Mouse (Mus musculus) spleen, adult 12 weeks (tissue): ENCODE measurements at regions not wholly inside any gene's neighbourhood (a gene's known extent, or its start where the extent isn't known, plus 50 kb on each side); places are given as distances from the start of the nearest gene placed in this dataset.

Source experiments
- DNase-seq: peaks from one replicate; pipeline ENCODE4 v3.0.0; 2022; ENCODE audit warnings: low spot score

DNA sequence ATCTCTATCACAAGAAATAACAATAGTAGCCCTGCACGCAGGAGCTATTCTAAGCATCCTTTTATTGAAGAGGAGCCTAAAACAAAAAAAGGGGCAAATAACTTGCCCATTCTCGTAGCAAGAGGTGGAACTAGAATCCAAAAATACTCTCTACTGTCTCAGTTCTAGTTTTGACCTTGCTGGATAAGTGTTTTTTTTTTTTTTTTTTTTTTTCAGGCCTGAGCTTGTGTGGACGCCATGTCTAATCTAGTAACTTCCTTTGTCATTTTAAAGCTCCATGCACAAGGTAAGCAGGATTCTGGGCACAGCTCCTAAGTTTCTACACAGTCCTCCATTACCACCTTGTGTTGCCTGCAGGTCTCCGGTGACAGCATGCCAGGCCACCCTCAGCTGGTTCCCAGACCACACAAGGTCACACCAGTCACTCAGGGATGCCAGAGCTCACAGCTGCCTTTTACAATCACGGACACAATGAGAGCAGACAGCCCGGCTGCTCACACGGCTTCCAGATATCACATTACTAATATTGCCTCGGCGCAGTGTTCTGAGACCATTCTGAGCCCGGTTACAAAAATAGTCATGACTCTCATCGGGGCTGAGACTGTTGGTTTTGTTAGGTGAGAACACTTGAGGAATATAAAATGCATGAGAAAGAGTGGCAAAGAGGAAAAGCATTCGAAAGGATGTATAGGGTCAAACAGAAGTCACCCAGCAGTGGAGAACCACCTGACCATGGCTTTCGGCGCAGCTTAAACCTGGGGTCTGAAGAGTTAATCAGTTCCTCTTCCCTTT, 124.7 kb upstream of the Tank start:
- no peak for DNase-seq

GRCm38 (mm10) chr2:61452581-61452980, 125.8 kb upstream of the Tank start:
- no peak for DNase-seq

DNA sequence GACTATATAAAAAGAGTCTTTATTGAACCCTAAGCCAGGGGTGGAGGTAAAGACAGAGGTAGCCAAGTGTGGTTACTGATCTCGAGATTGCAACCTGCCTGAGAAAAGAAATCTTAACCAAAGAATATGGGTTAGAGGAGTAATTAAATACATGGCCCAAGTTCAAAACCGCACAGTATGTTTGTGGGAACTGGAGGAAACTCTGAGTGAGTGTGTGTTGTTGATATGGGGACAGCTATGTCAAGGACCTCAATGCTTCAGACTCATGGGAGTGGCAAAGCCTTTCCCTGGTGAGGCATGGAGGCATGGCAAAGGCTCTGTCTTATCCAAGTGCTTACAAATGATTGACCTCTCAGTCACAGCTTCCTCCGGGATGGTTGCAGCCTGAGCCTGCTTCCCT, 127.7 kb upstream of the Tank start:
- no peak for DNase-seq

- DNase-seq = no peak
These were observed 141.8 kb upstream of the Tank start for GRCm38 (mm10) chr2:61436591-61436990.

- no peak for DNase-seq
These were observed 170.5 kb upstream of the Tank start for GRCm38 (mm10) chr2:61407881-61408280.

- no peak for DNase-seq
These were observed 172.2 kb upstream of the Tank start for GRCm38 (mm10) chr2:61406104-61406751.

DNA sequence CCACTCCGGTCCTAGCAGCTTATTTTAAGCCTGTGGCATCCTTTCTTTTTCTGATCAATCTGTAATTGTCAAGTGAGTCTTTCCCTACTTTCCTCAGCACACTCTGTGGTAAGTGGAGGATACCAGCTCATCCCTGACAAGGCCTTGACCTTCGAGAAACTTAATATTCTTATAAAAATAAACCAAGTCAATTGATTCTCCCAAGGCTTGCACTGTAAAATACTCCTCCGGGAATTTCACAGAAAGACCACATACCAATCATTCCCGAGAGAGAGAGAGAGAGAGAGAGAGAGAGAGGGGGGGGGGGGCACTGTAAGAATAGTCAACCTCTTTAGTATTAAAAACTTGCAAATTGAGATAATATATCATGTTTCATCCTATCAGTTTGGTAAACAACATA, 173.1 kb upstream of the Tank start:
- DNase-seq = no peak

- no peak for DNase-seq
These were observed 175.5 kb upstream of the Tank start for GRCm38 (mm10) chr2:61402588-61403487.

- DNase-seq = no peak
These were observed 176.5 kb upstream of the Tank start for GRCm38 (mm10) chr2:61401636-61402587.

- no peak for DNase-seq
These were observed 179.8 kb upstream of the Tank start for GRCm38 (mm10) chr2:61398633-61399032.

DNA sequence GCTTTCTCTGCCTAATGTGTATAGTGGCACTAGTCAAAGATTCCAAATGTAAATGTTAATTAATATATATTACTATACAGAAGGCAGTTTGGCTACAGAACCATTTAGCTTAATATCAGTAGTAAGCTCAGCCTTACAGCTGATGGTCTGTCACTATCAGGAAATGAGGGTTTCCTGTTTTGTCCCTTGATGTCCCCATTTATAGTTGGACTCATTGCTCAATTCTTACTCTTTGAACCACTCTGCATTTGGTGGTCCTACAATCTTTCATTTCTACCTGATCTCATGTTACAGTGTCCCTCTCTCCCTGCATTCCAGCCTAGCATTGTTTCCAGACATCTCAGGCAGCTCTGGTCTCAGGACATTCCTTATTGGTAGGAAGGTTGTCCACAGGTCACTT, 188.8 kb upstream of the Tank start:
- DNase-seq = no peak

DNA sequence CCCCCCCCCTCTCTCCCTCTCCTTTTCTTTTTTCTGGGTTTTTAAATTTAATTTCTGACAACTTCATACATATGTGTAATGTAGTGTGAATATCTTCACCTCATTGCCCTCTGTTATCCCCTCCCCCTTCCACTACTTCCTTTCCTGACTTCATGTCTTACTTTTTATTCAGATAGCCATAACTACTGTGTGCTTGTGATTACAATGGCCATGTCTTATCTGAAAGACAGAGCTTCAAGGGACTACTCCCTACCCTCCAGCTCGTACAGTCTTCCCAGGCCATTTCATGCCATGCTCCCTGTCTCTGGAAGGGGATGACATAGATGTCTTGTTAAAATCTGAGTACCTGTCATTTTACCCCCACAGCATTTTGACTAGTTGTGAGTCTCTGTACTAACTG, 189.2 kb upstream of the Tank start:
- no peak for DNase-seq

- no peak for DNase-seq
These were observed 190.8 kb upstream of the Tank start for GRCm38 (mm10) chr2:61387561-61387960.

DNA sequence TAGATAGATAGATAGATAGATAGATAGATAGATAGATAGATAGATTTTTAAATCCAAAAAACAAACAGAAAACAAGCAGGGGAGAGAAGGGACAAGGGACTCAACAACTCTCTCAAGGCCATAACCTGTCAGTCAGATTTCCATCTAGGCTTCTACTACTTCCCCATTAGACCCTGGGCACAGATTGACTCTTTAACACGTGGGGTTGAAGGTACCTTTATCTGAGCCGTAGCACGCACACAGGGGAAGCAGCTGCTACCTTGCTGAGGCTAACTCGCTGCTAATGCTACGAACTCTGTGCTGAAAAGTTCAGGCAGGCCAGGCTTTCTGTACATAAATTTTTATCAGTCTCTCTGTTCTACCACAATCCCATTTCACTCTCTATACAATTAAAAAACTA, 191.4 kb upstream of the Tank start:
- no peak for DNase-seq

DNA sequence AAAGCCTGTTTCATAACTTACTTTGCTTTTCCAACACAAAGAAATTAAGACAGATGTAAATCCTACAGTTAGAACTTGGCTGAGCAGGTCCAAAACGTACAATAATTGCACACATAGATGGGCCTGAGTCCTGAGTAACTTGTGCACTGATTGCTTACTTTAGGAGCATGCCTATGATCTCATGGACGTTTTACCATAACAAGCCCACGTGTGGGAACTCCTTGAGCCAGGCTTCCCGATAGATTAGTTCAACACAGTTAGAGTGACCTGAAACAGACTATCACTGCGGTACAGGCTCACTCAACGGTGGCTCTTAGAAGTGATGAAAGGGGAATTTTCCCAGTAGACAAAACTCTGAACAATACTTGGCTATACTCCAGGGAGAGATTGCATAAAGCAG, 193.9 kb upstream of the Tank start:
- DNase-seq = no peak

DNA sequence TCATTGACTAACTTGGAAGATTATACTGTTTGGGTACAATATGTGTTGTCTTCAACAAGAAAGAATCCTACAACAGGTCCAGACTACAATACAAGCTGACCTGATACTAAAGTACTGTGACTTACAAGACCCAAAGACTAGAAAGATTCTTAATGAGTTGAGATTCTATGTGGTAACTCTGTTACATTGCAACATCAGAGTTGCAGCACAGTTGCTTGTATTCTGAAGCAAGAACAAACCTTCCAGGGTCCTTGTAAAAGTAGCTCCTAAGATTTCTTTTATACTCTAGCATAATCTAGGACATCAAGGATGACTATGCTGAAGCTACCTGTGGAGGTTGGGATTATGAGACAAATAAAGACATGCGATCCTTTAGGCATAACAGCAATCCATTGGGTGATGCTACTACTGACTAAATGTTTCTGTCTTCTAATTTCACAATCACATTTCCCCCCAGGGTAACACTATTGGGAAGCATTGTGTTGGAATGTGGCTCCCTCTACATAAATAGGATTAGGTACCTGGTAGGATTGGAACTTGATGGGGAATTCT, 194.6 kb upstream of the Tank start:
- no peak for DNase-seq

GRCm38 (mm10) chr2:61379076-61379475, 199.3 kb upstream of the Tank start:
- DNase-seq = no peak

DNA sequence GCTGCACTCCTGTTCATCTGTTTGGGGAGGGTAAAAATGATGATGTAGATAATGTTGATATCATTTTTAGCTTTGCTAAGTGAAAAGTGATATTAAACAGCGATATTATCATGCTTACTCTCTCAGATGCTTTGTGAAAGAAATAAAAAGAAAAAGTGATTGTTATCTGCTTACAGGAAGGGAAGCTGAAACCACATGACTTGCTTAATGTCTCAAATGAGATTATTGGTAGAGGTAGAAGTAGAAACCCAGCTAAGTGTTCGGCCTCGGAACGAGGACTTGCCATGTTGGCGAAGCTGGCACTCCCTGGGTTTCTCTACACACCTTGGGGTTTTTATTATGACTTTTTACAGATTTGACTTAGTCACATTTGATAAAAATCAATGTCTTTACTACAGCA, 200.1 kb upstream of the Tank start:
- DNase-seq = no peak

GRCm38 (mm10) chr2:61377756-61378155, 200.6 kb upstream of the Tank start:
- no peak for DNase-seq

- DNase-seq = no peak
These were observed 215.8 kb upstream of the Tank start for GRCm38 (mm10) chr2:61362606-61363005.

GRCm38 (mm10) chr2:61361394-61361793, 217.0 kb upstream of the Tank start:
- DNase-seq = no peak
